Mouse (Mus musculus): ENCODE data around the gene Rbpj. TPM values are rescaled to one million over a fixed set of nuclear protein-coding genes. Genes with fewer than 3 reads are reported as not detected.
A peak's percentile ranks its signal among the peaks of the same experiment; 100 is the strongest.

The Rbpj gene
- polyA plus RNA-seq, 1 experiment from 2014 or later = 12.3 TPM

GRCm38 (mm10) chr5:53496846-53497549 lies 31.0 kb downstream of the Rbpj start:
- WGBS = 24% methylated on average over 9 of the region's 9 CpGs
- H3K36me3 ChIP-seq (ENCODE audit: control insufficient read depth, insufficient read depth, low read length) = no peaks in the 10 kb centered on the region
- no peak overlapping the region for H3K9ac ChIP-seq (ENCODE audit: low read length)
- H3K4me3 ChIP-seq (ENCODE audit: low read depth, low read length) = no peak overlapping the region
- TF ChIP-seq EP300 (optimal IDR thresholded peaks at IDR 0.05) = no peak
- no peak for TF ChIP-seq CTCF (IDR thresholded peaks at IDR 0.05; ENCODE audit: low read depth)
- no peaks in the 10 kb centered on the region for H3K4me1 ChIP-seq (replicated peaks; ENCODE audit: control insufficient read depth, insufficient read depth)
- H3K27me3 ChIP-seq (ENCODE audit: control insufficient read depth, insufficient read depth, low read length) = no peaks in the 10 kb centered on the region
- no peak overlapping the region for H3K4me2 ChIP-seq (replicated peaks; ENCODE audit: low read depth)
- ATAC-seq (ENCODE audit: low FRiP score, low TSS enrichment) = no peak
- H3K9me3 ChIP-seq (ENCODE audit: control insufficient read depth, low read length) = no peaks in the 10 kb centered on the region
- H3K27ac ChIP-seq (replicated peaks) = 0 out of 2 replicates have a peak overlapping the region, but pooled peaks have one; percentile 45
- no peak for DNase-seq (ENCODE audit: low spot score)

- Histone ChIP-seq H3K36me3 (ENCODE audit: control insufficient read depth, insufficient read depth, low read length) (no peaks in the 10 kb centered on the region), H3K27ac (replicated peaks) (no peak overlapping the region), H3K4me2 (replicated peaks; ENCODE audit: low read depth) (no peak overlapping the region), H3K9me3 (ENCODE audit: control insufficient read depth, low read length) (no peaks in the 10 kb centered on the region), H3K4me3 (ENCODE audit: low read depth, low read length) (no peak overlapping the region), H3K27me3 (ENCODE audit: control insufficient read depth, insufficient read depth, low read length) (no peaks in the 10 kb centered on the region), H3K4me1 (replicated peaks; ENCODE audit: control insufficient read depth, insufficient read depth) (no peaks in the 10 kb centered on the region), H3K9ac (ENCODE audit: low read length) (no peak overlapping the region)
- DNase-seq (ENCODE audit: low spot score) (no peak), ATAC-seq (ENCODE audit: low FRiP score, low TSS enrichment) (no peak)
- WGBS = 62% methylated on average over 3 of the region's 3 CpGs
- TF ChIP-seq CTCF (IDR thresholded peaks at IDR 0.05; ENCODE audit: low read depth) (no peak), EP300 (optimal IDR thresholded peaks at IDR 0.05) (no peak)
Measured at GRCm38 (mm10) chr5:53499571-53499970, 33.6 kb downstream of the Rbpj start.

GRCm38 (mm10) chr5:53500509-53501145 lies 34.7 kb downstream of the Rbpj start:
- WGBS = 78% methylated on average over 10 of the region's 10 CpGs
- Histone ChIP-seq H3K4me2 (replicated peaks; ENCODE audit: low read depth) (no peak overlapping the region), H3K27ac (replicated peaks) (no peak overlapping the region), H3K4me3 (ENCODE audit: low read depth, low read length) (no peak overlapping the region), H3K9me3 (ENCODE audit: control insufficient read depth, low read length) (no peaks in the 10 kb centered on the region), H3K27me3 (ENCODE audit: control insufficient read depth, insufficient read depth, low read length) (no peaks in the 10 kb centered on the region), H3K9ac (ENCODE audit: low read length) (no peak overlapping the region), H3K36me3 (ENCODE audit: control insufficient read depth, insufficient read depth, low read length) (no peaks in the 10 kb centered on the region), H3K4me1 (replicated peaks; ENCODE audit: control insufficient read depth, insufficient read depth) (no peaks in the 10 kb centered on the region)
- no peak for ATAC-seq (ENCODE audit: low FRiP score, low TSS enrichment)
- TF ChIP-seq EP300 (optimal IDR thresholded peaks at IDR 0.05) = no peak
- no peak for TF ChIP-seq CTCF (IDR thresholded peaks at IDR 0.05; ENCODE audit: low read depth)
- no peak for DNase-seq (ENCODE audit: low spot score)

- WGBS = 47% methylated on average over 2 of the region's 3 CpGs
- Histone ChIP-seq H3K9me3 (ENCODE audit: control insufficient read depth, low read length) (no peaks in the 10 kb centered on the region), H3K4me1 (replicated peaks; ENCODE audit: control insufficient read depth, insufficient read depth) (no peaks in the 10 kb centered on the region), H3K27ac (replicated peaks) (no peak overlapping the region), H3K4me2 (replicated peaks; ENCODE audit: low read depth) (no peak overlapping the region), H3K9ac (ENCODE audit: low read length) (no peak overlapping the region), H3K36me3 (ENCODE audit: control insufficient read depth, insufficient read depth, low read length) (no peaks in the 10 kb centered on the region), H3K4me3 (ENCODE audit: low read depth, low read length) (no peak overlapping the region), H3K27me3 (ENCODE audit: control insufficient read depth, insufficient read depth, low read length) (no peaks in the 10 kb centered on the region)
- no peak for ATAC-seq (ENCODE audit: low FRiP score, low TSS enrichment)
- TF ChIP-seq CTCF (IDR thresholded peaks at IDR 0.05; ENCODE audit: low read depth) (no peak), EP300 (optimal IDR thresholded peaks at IDR 0.05) (no peak)
- DNase-seq (ENCODE audit: low spot score) = no peak
Measured at GRCm38 (mm10) chr5:53503261-53503660, 37.3 kb downstream of the Rbpj start.

GRCm38 (mm10) chr5:53505751-53506150 lies 39.8 kb downstream of the Rbpj start:
- H3K9ac ChIP-seq (ENCODE audit: low read length) = no peak overlapping the region
- 85% methylated on average over 6 of the region's 6 CpGs for WGBS
- no peaks in the 10 kb centered on the region for H3K27me3 ChIP-seq (ENCODE audit: control insufficient read depth, insufficient read depth, low read length)
- ATAC-seq (ENCODE audit: low FRiP score, low TSS enrichment) = no peak
- DNase-seq (ENCODE audit: low spot score) = no peak
- H3K4me2 ChIP-seq (replicated peaks; ENCODE audit: low read depth) = no peak overlapping the region
- no peak overlapping the region for H3K27ac ChIP-seq (replicated peaks)
- H3K9me3 ChIP-seq (ENCODE audit: control insufficient read depth, low read length) = no peaks in the 10 kb centered on the region
- H3K36me3 ChIP-seq (ENCODE audit: control insufficient read depth, insufficient read depth, low read length) = no peaks in the 10 kb centered on the region
- H3K4me1 ChIP-seq (replicated peaks; ENCODE audit: control insufficient read depth, insufficient read depth) = no peaks in the 10 kb centered on the region
- H3K4me3 ChIP-seq (ENCODE audit: low read depth, low read length) = no peak overlapping the region
- TF ChIP-seq CTCF (IDR thresholded peaks at IDR 0.05; ENCODE audit: low read depth) = no peak
- no peak for TF ChIP-seq EP300 (optimal IDR thresholded peaks at IDR 0.05)

GRCm38 (mm10) chr5:53507371-53507770 lies 41.4 kb downstream of the Rbpj start:
- Histone ChIP-seq H3K27me3 (ENCODE audit: control insufficient read depth, insufficient read depth, low read length) (no peaks in the 10 kb centered on the region), H3K4me2 (replicated peaks; ENCODE audit: low read depth) (no peak overlapping the region), H3K36me3 (ENCODE audit: control insufficient read depth, insufficient read depth, low read length) (no peaks in the 10 kb centered on the region), H3K27ac (replicated peaks) (no peak overlapping the region), H3K9me3 (ENCODE audit: control insufficient read depth, low read length) (no peaks in the 10 kb centered on the region), H3K4me3 (ENCODE audit: low read depth, low read length) (no peak overlapping the region), H3K9ac (ENCODE audit: low read length) (no peak overlapping the region), H3K4me1 (replicated peaks; ENCODE audit: control insufficient read depth, insufficient read depth) (no peaks in the 10 kb centered on the region)
- 80% methylated on average over 5 of the region's 5 CpGs for whole genome bisulfite sequencing
- TF ChIP-seq EP300 (optimal IDR thresholded peaks at IDR 0.05) (no peak), CTCF (IDR thresholded peaks at IDR 0.05; ENCODE audit: low read depth) (no peak)
- DNase-seq (ENCODE audit: low spot score) (no peak), ATAC-seq (ENCODE audit: low FRiP score, low TSS enrichment) (no peak)

Data from stomach, postnatal 0 days (tissue).